Mouse (Mus musculus): Measurements from ENCODE around the gene Crygb.

DNA sequence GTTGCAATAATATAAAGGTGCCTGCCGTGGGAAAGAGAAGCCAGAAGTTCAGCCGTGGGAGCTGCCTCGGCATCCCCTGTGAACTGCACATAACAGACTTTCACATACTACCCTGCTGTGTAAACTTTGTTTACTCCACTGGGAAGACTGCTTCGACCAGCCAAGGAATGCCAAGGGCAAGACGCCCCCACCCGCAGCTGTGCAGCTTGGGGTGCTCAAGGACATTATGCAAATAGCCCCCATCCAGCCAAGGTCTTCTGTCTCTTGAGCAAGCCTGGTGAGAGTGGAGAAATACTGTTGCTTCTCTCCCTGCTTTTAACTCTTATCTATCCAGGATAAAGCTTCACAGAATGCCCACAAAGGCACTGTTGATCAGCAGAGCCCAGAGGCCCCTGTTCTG lies 41.3 kb downstream of the Crygb start:
- TF ChIP-seq CTCF (IDR thresholded peaks at IDR 0.05; ENCODE audit: low read depth) (no peak), EP300 (IDR thresholded peaks at IDR 0.05; ENCODE audit: low read depth) (no peak)

All from liver, embryonic 14.5 days (tissue).